Mouse (Mus musculus): ENCODE measurements around the gene Coro6. TPM values are rescaled to one million over a fixed set of nuclear protein-coding genes. Genes with fewer than 3 reads are reported as not detected.

The Coro6 gene
- total and polyA plus RNA-seq, 3 experiments = 0.04 to 0.18 TPM; not detected in 1

GRCm38 (mm10) chr11:77489591-77490235 lies 27.5 kb downstream of the Coro6 start, which contains the start of gene Ankrd13b (continued):
- TF ChIP-seq MAZ (IDR thresholded peaks at IDR 0.05; ENCODE audit: low read depth, low read length) (0 out of 2 replicates have a peak, but pooled peaks have one; percentile 43), MEF2A (IDR thresholded peaks at IDR 0.05; ENCODE audit: extremely low read depth, insufficient replicate concordance, low read depth, low read length, poor library complexity, severe bottlenecking) (no peak), EP300 (IDR thresholded peaks at IDR 0.05; ENCODE audit: low read depth in 1 of 2, low read length in 2 of 2) (no peak), KAT2A (conservative IDR thresholded peaks at IDR 0.05; ENCODE audit: low read depth, low read length) (peak; percentile 64; the same call in 1 of the 2 replicates), TBP (IDR thresholded peaks at IDR 0.05; ENCODE audit: low read depth, low read length) (0 out of 2 replicates have a peak, but pooled peaks have one; percentile 18), USF2 (IDR thresholded peaks at IDR 0.05; ENCODE audit: borderline replicate concordance in 1 of 2, insufficient read depth in 1 of 2, low read depth in 1 of 2, low read length in 2 of 2) (no peak), MXI1 (IDR thresholded peaks at IDR 0.05; ENCODE audit: low read depth, low read length) (peak; percentile 28; the same call in 1 of the 2 replicates), ZNF384 (IDR thresholded peaks at IDR 0.05; ENCODE audit: low read depth, low read length) (no peak), ETS1 (IDR thresholded peaks at IDR 0.05; ENCODE audit: low read depth, low read length) (no peak), USF1 (IDR thresholded peaks at IDR 0.05; ENCODE audit: low read depth, low read length) (no peak), POLR2AphosphoS2 (IDR thresholded peaks at IDR 0.05; ENCODE audit: low read length) (no peak)

DNA sequence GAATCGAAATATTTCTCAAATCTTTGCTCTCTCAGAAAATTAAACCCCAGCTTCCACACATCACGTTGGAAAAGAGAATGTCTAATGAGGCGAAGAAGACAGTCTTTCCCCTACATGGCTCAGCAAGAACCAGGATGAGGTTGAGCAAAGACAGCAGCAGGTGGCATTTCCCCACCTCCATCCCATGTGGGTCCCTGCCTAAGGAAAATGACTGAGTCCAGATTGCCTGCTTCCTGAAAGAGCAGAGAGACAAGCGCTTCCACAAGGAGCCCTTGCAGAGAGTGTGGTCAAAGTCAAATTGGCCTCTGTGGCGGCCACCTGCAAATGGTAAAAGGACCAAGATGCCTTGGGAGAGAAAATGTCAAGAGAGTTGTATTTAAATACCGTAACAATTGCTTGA lies 28.2 kb downstream of the Coro6 start:
- H3K4me3 ChIP-seq (ENCODE audit: control insufficient read depth in 1 of 2, insufficient read depth in 1 of 2, low read depth in 2 of 2, low read length in 2 of 2) = peak overlapping the region; percentile 32 to 60; a peak in 2 of 4 replicates

GRCm38 (mm10) chr11:77491123-77491501 lies 28.9 kb downstream of the Coro6 start:
- Histone ChIP-seq H3K4me3 (ENCODE audit: control insufficient read depth in 1 of 2, insufficient read depth in 1 of 2, low read depth in 2 of 2, low read length in 2 of 2) (peak overlapping the region; percentile 86 to 90), H3K9ac (ENCODE audit: control insufficient read depth, low read depth, low read length, poor library complexity, severe bottlenecking) (peak overlapping the region; percentile 93), H3K4me1 (ENCODE audit: control insufficient read depth in 1 of 2, insufficient read depth in 2 of 2, low read length in 2 of 2) (peaks cover 2 to 41% of the 10 kb centered on the region in 2 experiments; a peak in 3 of 4 replicates), H3K36me3 (ENCODE audit: control insufficient read depth in 1 of 2, insufficient read depth in 2 of 2, low read length in 2 of 2) (peaks cover 0 to 33% of the 10 kb centered on the region in 2 experiments; a peak in 2 of 4 replicates), H3K79me2 (ENCODE audit: control insufficient read depth, insufficient read depth, low read length, poor library complexity) (peaks cover 62% of the 10 kb centered on the region), H3K27me3 (ENCODE audit: control insufficient read depth in 1 of 2, insufficient read depth in 2 of 2, low read length in 2 of 2) (no peaks in the 10 kb centered on the region), H3K9me3 (replicated peaks; ENCODE audit: insufficient read depth, low read length) (no peaks in the 10 kb centered on the region), H3K27ac (ENCODE audit: control insufficient read depth, low read depth, low read length) (peak overlapping the region; percentile 96)
- peak; percentile 95 for DNase-seq (ENCODE audit: low read depth, low spot score)
- TF ChIP-seq POLR2AphosphoS2 (IDR thresholded peaks at IDR 0.05; ENCODE audit: low read length) (peak; percentile 31; the same call in 1 of the 2 replicates), HCFC1 (IDR thresholded peaks at IDR 0.05; ENCODE audit: low read depth, low read length) (peak; percentile 70), BHLHE40 (IDR thresholded peaks at IDR 0.05; ENCODE audit: borderline replicate concordance, low read depth, low read length) (0 out of 2 replicates have a peak, but pooled peaks have one; percentile 23), GATA1 (IDR thresholded peaks at IDR 0.05; ENCODE audit: low read depth, low read length) (no peak), SMC3 (IDR thresholded peaks at IDR 0.05; ENCODE audit: low read depth, low read length) (peak; percentile 85), USF1 (IDR thresholded peaks at IDR 0.05; ENCODE audit: low read depth, low read length) (no peak), USF2 (IDR thresholded peaks at IDR 0.05; ENCODE audit: borderline replicate concordance in 1 of 2, insufficient read depth in 1 of 2, low read depth in 1 of 2, low read length in 2 of 2) (no peak), ZMIZ1 (IDR thresholded peaks at IDR 0.05; ENCODE audit: low read depth, low read length) (no peak; the same call in 1 of the 2 replicates), RAD21 (IDR thresholded peaks at IDR 0.05; ENCODE audit: low read depth, low read length) (peak; percentile 85), CHD2 (IDR thresholded peaks at IDR 0.05; ENCODE audit: low read length) (no peak), MYB (IDR thresholded peaks at IDR 0.05; ENCODE audit: low read depth, low read length) (no peak), ZKSCAN1 (IDR thresholded peaks at IDR 0.05; ENCODE audit: low read depth, low read length) (no peak), TBP (IDR thresholded peaks at IDR 0.05; ENCODE audit: low read depth, low read length) (0 out of 2 replicates have a peak, but pooled peaks have one; percentile 8), EP300 (IDR thresholded peaks at IDR 0.05; ENCODE audit: low read depth in 1 of 2, low read length in 2 of 2) (peak in 1 of 2 experiments; percentile 37; a peak in 2 of 4 replicates), CHD1 (IDR thresholded peaks at IDR 0.05; ENCODE audit: low read depth, low read length) (no peak), NELFE (IDR thresholded peaks at IDR 0.05; ENCODE audit: low read depth, low read length) (no peak), RCOR1 (IDR thresholded peaks at IDR 0.05; ENCODE audit: low read depth, low read length) (no peak), POLR2A (IDR thresholded peaks at IDR 0.05; ENCODE audit: control insufficient read depth in 1 of 2, insufficient read depth in 1 of 2, low read depth in 1 of 2, low read length in 2 of 2, poor library complexity in 1 of 2) (no peak), TCF12 (IDR thresholded peaks at IDR 0.05; ENCODE audit: low read depth, low read length) (peak; percentile 45; the same call in 1 of the 2 replicates), MXI1 (IDR thresholded peaks at IDR 0.05; ENCODE audit: low read depth, low read length) (no peak; the same call in 1 of the 2 replicates)

More for the DNA sequence above, 28.2 kb downstream of the Coro6 start:
- Histone ChIP-seq H3K27me3 (ENCODE audit: control insufficient read depth in 1 of 2, insufficient read depth in 2 of 2, low read length in 2 of 2) (no peaks in the 10 kb centered on the region), H3K9ac (ENCODE audit: control insufficient read depth, low read depth, low read length, poor library complexity, severe bottlenecking) (peak overlapping the region; percentile 68), H3K9me3 (replicated peaks; ENCODE audit: insufficient read depth, low read length) (no peaks in the 10 kb centered on the region), H3K27ac (ENCODE audit: control insufficient read depth, low read depth, low read length) (no peak overlapping the region), H3K36me3 (ENCODE audit: control insufficient read depth in 1 of 2, insufficient read depth in 2 of 2, low read length in 2 of 2) (peaks cover 0 to 33% of the 10 kb centered on the region in 2 experiments; a peak in 2 of 4 replicates), H3K79me2 (ENCODE audit: control insufficient read depth, insufficient read depth, low read length, poor library complexity) (peaks cover 62% of the 10 kb centered on the region), H3K4me1 (ENCODE audit: control insufficient read depth in 1 of 2, insufficient read depth in 2 of 2, low read length in 2 of 2) (peaks cover 2 to 38% of the 10 kb centered on the region in 2 experiments; a peak in 3 of 4 replicates)
- peak; percentile 47 for DNase-seq (ENCODE audit: low read depth, low spot score)
- no peak for TF ChIP-seq EP300 (IDR thresholded peaks at IDR 0.05; ENCODE audit: low read depth in 1 of 2, low read length in 2 of 2)
- no peak for TF ChIP-seq TCF12 (IDR thresholded peaks at IDR 0.05; ENCODE audit: low read depth, low read length)
- no peak for TF ChIP-seq CHD1 (IDR thresholded peaks at IDR 0.05; ENCODE audit: low read depth, low read length)
